8 mouse cellular contexts compared by ENCODE assay signal in the genomic region with DNA sequence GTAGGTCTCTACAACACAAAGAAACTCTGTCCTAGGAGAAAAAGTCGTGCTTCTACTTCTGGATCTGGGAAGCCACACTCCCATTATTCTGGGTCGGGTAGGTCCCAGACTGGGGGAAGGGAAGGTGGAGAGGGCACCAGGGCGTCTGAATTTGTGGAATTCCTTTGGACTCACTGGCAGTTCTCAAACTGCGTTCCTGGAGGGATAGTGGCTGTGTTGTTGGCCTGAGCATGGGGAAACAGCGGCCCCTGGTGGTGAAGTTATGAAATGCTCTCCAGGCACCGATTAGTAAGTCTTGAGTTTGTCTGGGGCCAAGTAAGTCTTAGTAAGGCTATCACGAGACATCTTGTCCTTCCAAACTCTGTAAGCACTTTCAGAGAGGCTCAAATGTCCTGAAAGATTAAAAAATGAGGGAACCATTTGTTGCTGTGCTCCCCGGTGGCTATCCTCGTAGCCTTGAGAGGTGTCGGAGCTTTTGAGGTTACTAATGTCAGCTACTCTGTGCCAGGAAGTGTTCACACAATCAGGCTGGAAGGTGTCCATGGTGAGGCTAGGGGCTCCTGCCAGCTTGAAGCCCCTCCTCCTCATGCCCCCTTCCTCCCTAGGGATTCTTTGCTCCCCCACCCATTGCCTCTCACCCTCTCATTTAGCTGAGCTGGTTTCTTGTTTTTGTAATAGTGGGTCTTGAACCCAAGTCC. TPM values are rescaled to one million over a fixed set of nuclear protein-coding genes. Genes with fewer than 3 reads are reported as not detected.
DNase-seq lines count a peak whose midpoint lies in the region; ATAC-seq and TF ChIP-seq lines count a peak whose summit lies in the region.

No protein-coding gene starts in this region.

- H3K4me1 ChIP-seq in ES-E14 (ENCODE audit: control insufficient read depth in 2 of 2, insufficient read depth in 2 of 2, low read length in 2 of 2, poor library complexity in 1 of 2): peaks cover 0 to 11% of the 10 kb centered on the region in 2 experiments; a peak in 3 of 4 replicates
- 0 out of 2 replicates have a peak, but pooled peaks cover 4% of the 10 kb centered on the region for H3K4me1 ChIP-seq in forebrain, embryonic 13.5 days
- H3K4me1 ChIP-seq in lung, embryonic 14.5 days (ENCODE audit: insufficient read depth): peaks cover 17% of the 10 kb centered on the region
- no peaks in the 10 kb centered on the region; the same call in 1 of the 2 replicates for H3K4me1 ChIP-seq in olfactory bulb, adult 2 months (ENCODE audit: control insufficient read depth, insufficient read depth, low read length)

- in situ Hi-C loops in ES-E14 (cut with MboI; ENCODE audit: low sequenced_read_pairs in 2 of 2, unreplicated experiment in 2 of 2): loop anchor here in 1 of 2 experiments (5.0 kb wide), 1 partner anchor 147 kb away; no protein-coding TSS in a partner anchor

- no peaks in the 10 kb centered on the region for H3K9me3 ChIP-seq in ES-E14 (ENCODE audit: control insufficient read depth, insufficient read depth, low read depth, low read length)
- no peaks in the 10 kb centered on the region for H3K9me3 ChIP-seq in forebrain, embryonic 13.5 days (replicated peaks)
- no peaks in the 10 kb centered on the region for H3K9me3 ChIP-seq in lung, embryonic 14.5 days (ENCODE audit: low read depth, low read length)

- DNase-seq in ES-E14 (ENCODE audit: low read depth, low spot score): peak; percentile 94
- DNase-seq in heart, postnatal 10 days: peak; percentile 91 to 96
- peak; percentile 88 for DNase-seq in layer of hippocampus, adult 11-12 months (ENCODE audit: low spot score)
- peak; percentile 96 for DNase-seq in lung, embryonic 14.5 days
- DNase-seq in thymus, adult 18-20 months: peak; percentile 20 to 27

- TF ChIP-seq CTCF in lung, embryonic 14.5 days (IDR thresholded peaks at IDR 0.05; ENCODE audit: low read depth): peak; percentile 99
- TF ChIP-seq CTCF in olfactory bulb, adult 2 months (IDR thresholded peaks at IDR 0.05; ENCODE audit: insufficient read depth, low read depth, low read length): peak; percentile 57

- H3K9ac ChIP-seq in ES-E14 (ENCODE audit: insufficient read depth, low read depth, low read length, poor library complexity, severe bottlenecking): no peak overlapping the region
- no peak overlapping the region for H3K9ac ChIP-seq in forebrain, embryonic 13.5 days
- no peak overlapping the region for H3K9ac ChIP-seq in lung, embryonic 14.5 days

- peak; percentile 61; the same call in 1 of the 2 replicates for ATAC-seq in cerebellum, adult (ENCODE audit: insufficient number of reproducible peaks, low FRiP score, low TSS enrichment)
- peak; percentile 82 for ATAC-seq in forebrain, embryonic 13.5 days
- ATAC-seq in lung, embryonic 14.5 days (ENCODE audit: insufficient read depth): peak; percentile 80

- H3K36me3 ChIP-seq in ES-E14 (ENCODE audit: control insufficient read depth, insufficient read depth, low read length, poor library complexity, severe bottlenecking): no peaks in the 10 kb centered on the region
- H3K36me3 ChIP-seq in forebrain, embryonic 13.5 days (ENCODE audit: poor library complexity, severe bottlenecking): no peaks in the 10 kb centered on the region
- H3K36me3 ChIP-seq in lung, embryonic 14.5 days (ENCODE audit: insufficient read depth): no peaks in the 10 kb centered on the region

- WGBS in forebrain, embryonic 13.5 days: 13% methylated on average over 10 of the region's 10 CpGs
- 8% methylated on average over 10 of the region's 10 CpGs for WGBS in lung, embryonic 14.5 days
- WGBS in olfactory bulb, adult 2 months: 4% methylated on average over 10 of the region's 10 CpGs

- no peak overlapping the region for H3K4me3 ChIP-seq in ES-E14 (ENCODE audit: insufficient read depth in 1 of 2, low read depth in 1 of 2, low read length in 2 of 2, poor library complexity in 1 of 2, severe bottlenecking in 1 of 2)
- H3K4me3 ChIP-seq in forebrain, embryonic 13.5 days: no peak overlapping the region
- H3K4me3 ChIP-seq in lung, embryonic 14.5 days (ENCODE audit: low read depth, low read length): no peak overlapping the region
- no peak overlapping the region for H3K4me3 ChIP-seq in olfactory bulb, adult 2 months (ENCODE audit: insufficient read depth, low read depth, low read length)

- no peak overlapping the region for H3K27ac ChIP-seq in ES-E14 (ENCODE audit: insufficient read depth, low read depth, low read length, poor library complexity, severe bottlenecking)
- no peak overlapping the region for H3K27ac ChIP-seq in forebrain, embryonic 13.5 days
- no peak overlapping the region for H3K27ac ChIP-seq in lung, embryonic 14.5 days (ENCODE audit: low read depth)
- H3K27ac ChIP-seq in olfactory bulb, adult 2 months (ENCODE audit: insufficient read depth, low read depth, low read length): no peak overlapping the region

- intact Hi-C loops in heart, postnatal 10 days (cut with DNase I): loop anchor here (1.0 kb wide), 1 partner anchor 148 kb away; no protein-coding TSS in a partner anchor

- no peaks in the 10 kb centered on the region for H3K27me3 ChIP-seq in forebrain, embryonic 13.5 days
- no peaks in the 10 kb centered on the region for H3K27me3 ChIP-seq in lung, embryonic 14.5 days (ENCODE audit: insufficient read depth, low read length)

- no peak overlapping the region for H3K4me2 ChIP-seq in forebrain, embryonic 13.5 days
- H3K4me2 ChIP-seq in lung, embryonic 14.5 days: 0 out of 2 replicates have a peak overlapping the region, but pooled peaks have one; percentile 5

- TF ChIP-seq POLR2A in olfactory bulb, adult 2 months (IDR thresholded peaks at IDR 0.05; ENCODE audit: insufficient read depth, low read depth, low read length): no peak

TF ChIP-seq in ES-E14, 5 proteins besides CTCF, POLR2A, EP300 and RAD21:
- TF ChIP-seq HCFC1 (IDR thresholded peaks at IDR 0.05; ENCODE audit: borderline replicate concordance, insufficient read depth, low read length) (no peak), ZC3H11A (IDR thresholded peaks at IDR 0.05; ENCODE audit: borderline replicate concordance, low read depth, low read length) (peak; percentile 100)

RNA-seq across cellular contexts. Expression of a gene that starts 50.2 kb away (rescaled TPM):
- total RNA-seq in ES-E14 (2012; rRNA removed): 72.0 and 72.3 TPM in 2 replicates
- polyA plus RNA-seq in forebrain, embryonic 13.5 days (2015; fragmentation: Nextera tagmentation; extraction: Ambion mirVana): 12.8 and 14.1 TPM in 2 replicates
- total RNA-seq in heart, postnatal 10 days (2021): 10 to 100 TPM; 43.9 to 50.9 TPM
- polyA plus RNA-seq in lung, embryonic 14.5 days (2014; fragmentation: Nextera tagmentation; extraction: Ambion mirVana): 33.4 and 35.1 TPM in 2 replicates
- not detected in 2 replicates for polyA plus RNA-seq in olfactory bulb, adult 2 months (2012; ENCODE audit: insufficient read depth, insufficient read length, low replicate concordance, missing spikeins)

Comparison
In these comparisons a context has a peak if more than half of its experiments do, and no peak if none do; other contexts are left out.
1. DNase-seq: peak in every context shown above with its lines; median percentile 96 in lung, embryonic 14.5 days; 94 in ES-E14; 94 in heart, postnatal 10 days; 88 in layer of hippocampus, adult 11-12 months; 24 in thymus, adult 18-20 months.
2. RNA of a gene that starts 50.2 kb away (polyA plus RNA-seq): 33.4 to 35.1 TPM in lung, embryonic 14.5 days and 12.8 to 14.1 TPM in forebrain, embryonic 13.5 days; not detected in olfactory bulb, adult 2 months; every median in the first group is over 10 times any median in the second.
3. Peak in every context shown above with its lines, with median percentiles within 50 percentile points of each other: ATAC-seq.